Mouse (Mus musculus): ENCODE measurements around the gene Gm19426. TPM values are rescaled to one million over a fixed set of nuclear protein-coding genes. Genes with fewer than 3 reads are reported as not detected.

The Gm19426 gene
- 3.9 and 4.2 TPM in 2 replicates for total RNA-seq (2021)
- long read RNA-seq, partial matches to known transcripts, result 0 of 1 reads
- long read RNA-seq, other reads (novel, unspliced or antisense), result 0 of 1 reads

- peak; percentile 68 for DNase-seq
Measured at GRCm38 (mm10) chr2:84743561-84743960, at the start of gene Gm19426. TSS of gene Gm19426 (minus strand) at chr2:84743655.

- DNase-seq, result no peak
Measured at GRCm38 (mm10) chr2:84793154-84793553, 49.7 kb upstream of the Gm19426 start.

GRCm38 (mm10) chr2:84792516-84792915 is 49.1 kb upstream of the Gm19426 start:
- no peak for DNase-seq

- no peak for DNase-seq
Measured at GRCm38 (mm10) chr2:84790418-84790817, 47.0 kb upstream of the Gm19426 start.

GRCm38 (mm10) chr2:84788316-84788715 is 44.9 kb upstream of the Gm19426 start:
- no peak for DNase-seq

- no peak for DNase-seq
Measured at GRCm38 (mm10) chr2:84783840-84784566, 40.5 kb upstream of the Gm19426 start.

GRCm38 (mm10) chr2:84783315-84783714 is 39.9 kb upstream of the Gm19426 start:
- DNase-seq, result no peak

GRCm38 (mm10) chr2:84779210-84779609 is 35.8 kb upstream of the Gm19426 start:
- no peak for DNase-seq

- no peak for DNase-seq
Measured at GRCm38 (mm10) chr2:84777706-84778105, 34.3 kb upstream of the Gm19426 start.

GRCm38 (mm10) chr2:84775665-84776064 is 32.2 kb upstream of the Gm19426 start:
- DNase-seq, result no peak

- no peak for DNase-seq
Measured at GRCm38 (mm10) chr2:84775241-84775640, 31.8 kb upstream of the Gm19426 start, which contains the start of gene Serping1. TSS of gene Serping1 (minus strand) at chr2:84775444.

- peak; percentile 21 for DNase-seq
Measured at GRCm38 (mm10) chr2:84774751-84775150, 31.3 kb upstream of the Gm19426 start.

GRCm38 (mm10) chr2:84773195-84773594 is 29.7 kb upstream of the Gm19426 start:
- no peak for DNase-seq

GRCm38 (mm10) chr2:84772454-84772853 is 29.0 kb upstream of the Gm19426 start:
- DNase-seq, result no peak

- DNase-seq, result no peak
Measured at GRCm38 (mm10) chr2:84770501-84770900, 27.0 kb upstream of the Gm19426 start.

GRCm38 (mm10) chr2:84762818-84763217 is 19.4 kb upstream of the Gm19426 start:
- DNase-seq, result no peak

- DNase-seq, result no peak
Measured at GRCm38 (mm10) chr2:84762295-84762694, 18.8 kb upstream of the Gm19426 start.

GRCm38 (mm10) chr2:84761840-84762239 is 18.4 kb upstream of the Gm19426 start:
- DNase-seq, result no peak

- no peak for DNase-seq
Measured at GRCm38 (mm10) chr2:84761309-84761708, 17.9 kb upstream of the Gm19426 start.

- DNase-seq, result no peak
Measured at GRCm38 (mm10) chr2:84760777-84761176, 17.3 kb upstream of the Gm19426 start.

- DNase-seq, result no peak
Measured at GRCm38 (mm10) chr2:84758542-84759127, 15.2 kb upstream of the Gm19426 start.

GRCm38 (mm10) chr2:84757026-84757682 is 13.7 kb upstream of the Gm19426 start:
- no peak for DNase-seq

GRCm38 (mm10) chr2:84756245-84756644 is 12.8 kb upstream of the Gm19426 start:
- DNase-seq, result no peak
